Comparison of ENCODE assay signal across 11 mouse cellular contexts in genomic region chr5:51412303-51413117, GRCm38 (mm10).
DNase-seq lines count a peak whose midpoint lies in the region; ATAC-seq and TF ChIP-seq lines count a peak whose summit lies in the region.
"Had no signal": no experiment of that assay in that cellular context is flagged by ENCODE, and none has a peak within 500 bp of the region (broad histone marks: within the 10 kb centered on the region; RNA-seq: fewer than 3 reads in every experiment).

No protein-coding gene starts in this region.

- ATAC-seq in heart, embryonic 16.5 days (replicated peaks; ENCODE audit: extremely low read depth, insufficient read depth, low FRiP score) = no peak
- ATAC-seq: intestine, embryonic 15.5 days; liver, postnatal 0 days had no signal

- WGBS in heart, embryonic 16.5 days = 36% methylated on average over 12 of the region's 12 CpGs

- H3K9me3 ChIP-seq in heart, embryonic 16.5 days (replicated peaks; ENCODE audit: control insufficient read depth, low read length) = no peaks in the 10 kb centered on the region
- H3K9me3 ChIP-seq: intestine, embryonic 15.5 days had no signal

- H3K4me2 ChIP-seq in heart, embryonic 16.5 days (ENCODE audit: low read depth, low read length) = peak overlapping the region; percentile 46
- H3K4me2 ChIP-seq: intestine, embryonic 15.5 days had no signal

- H3K27ac ChIP-seq in heart, embryonic 16.5 days (ENCODE audit: low read length) = peak overlapping the region; percentile 12
- H3K27ac ChIP-seq in layer of hippocampus, adult 2 months = no peak overlapping the region
- H3K27ac ChIP-seq: intestine, embryonic 15.5 days had no signal

- no peaks in the 10 kb centered on the region for H3K36me3 ChIP-seq in heart, embryonic 16.5 days (ENCODE audit: control insufficient read depth, insufficient read depth)
- H3K36me3 ChIP-seq: intestine, embryonic 15.5 days had no signal

- no peak for TF ChIP-seq CTCF in layer of hippocampus, adult 2 months (conservative IDR thresholded peaks at IDR 0.05)

- peaks cover 3% of the 10 kb centered on the region; the same call in 1 of the 2 replicates for H3K4me1 ChIP-seq in heart, embryonic 16.5 days (ENCODE audit: control insufficient read depth, insufficient read depth, low read length)
- H3K4me1 ChIP-seq: intestine, embryonic 15.5 days had no signal

- DNase-seq in heart, adult 8-10 months (ENCODE audit: low spot score) = peak; percentile 16
- no peak for DNase-seq in heart, adult 9 months (ENCODE audit: low spot score in 2 of 2)
- peak; percentile 9 for DNase-seq in kidney, postnatal 10 days
- DNase-seq in retina, postnatal 1 day = peak; percentile 56
- no peak for DNase-seq in left cerebral cortex, postnatal 36 days (ENCODE audit: low spot score in 2 of 2)
- no peak for DNase-seq in layer of hippocampus, adult 2 months (ENCODE audit: low spot score in 2 of 2)
- DNase-seq in c-Kit-positive CD71-positive TER-119-positive erythroid progenitor cells, embryonic 14.5 days (ENCODE audit: low spot score) = no peak
- DNase-seq: adrenal gland, adult 8-10 months; liver, postnatal 0 days had no signal

- intact Hi-C loops in left cerebral cortex, postnatal 36 days (cut with DNase I) = no loop called here

- H3K9ac ChIP-seq in heart, embryonic 16.5 days (ENCODE audit: low read length) = peak overlapping the region; percentile 30
- H3K9ac ChIP-seq: intestine, embryonic 15.5 days; liver, postnatal 0 days had no signal

- H3K27me3 ChIP-seq in heart, embryonic 16.5 days (ENCODE audit: control insufficient read depth, insufficient read depth, low read length) = no peaks in the 10 kb centered on the region
- H3K27me3 ChIP-seq: intestine, embryonic 15.5 days had no signal

- peak overlapping the region; percentile 39 for H3K4me3 ChIP-seq in heart, embryonic 16.5 days (ENCODE audit: low read length)
- no peak overlapping the region for H3K4me3 ChIP-seq in layer of hippocampus, adult 2 months
- H3K4me3 ChIP-seq: intestine, embryonic 15.5 days had no signal

Comparison
In these comparisons a context has a peak if more than half of its experiments do, and no peak if none do; other contexts are left out.
1. DNase-seq: peak in heart, adult 8-10 months (single experiment), kidney, postnatal 10 days (single experiment) and retina, postnatal 1 day (single experiment); none in heart, adult 9 months (0 of 2), left cerebral cortex, postnatal 36 days (0 of 2), layer of hippocampus, adult 2 months (0 of 2) and c-Kit-positive CD71-positive TER-119-positive erythroid progenitor cells, embryonic 14.5 days (single experiment).